Mouse (Mus musculus): ENCODE results near the gene Disc1. TPM values are rescaled to one million over a fixed set of nuclear protein-coding genes. Genes with fewer than 3 reads are reported as not detected.

The Disc1 gene
- polyA plus RNA-seq, 1 experiment from 2014 or later, result 2.7 TPM

DNA sequence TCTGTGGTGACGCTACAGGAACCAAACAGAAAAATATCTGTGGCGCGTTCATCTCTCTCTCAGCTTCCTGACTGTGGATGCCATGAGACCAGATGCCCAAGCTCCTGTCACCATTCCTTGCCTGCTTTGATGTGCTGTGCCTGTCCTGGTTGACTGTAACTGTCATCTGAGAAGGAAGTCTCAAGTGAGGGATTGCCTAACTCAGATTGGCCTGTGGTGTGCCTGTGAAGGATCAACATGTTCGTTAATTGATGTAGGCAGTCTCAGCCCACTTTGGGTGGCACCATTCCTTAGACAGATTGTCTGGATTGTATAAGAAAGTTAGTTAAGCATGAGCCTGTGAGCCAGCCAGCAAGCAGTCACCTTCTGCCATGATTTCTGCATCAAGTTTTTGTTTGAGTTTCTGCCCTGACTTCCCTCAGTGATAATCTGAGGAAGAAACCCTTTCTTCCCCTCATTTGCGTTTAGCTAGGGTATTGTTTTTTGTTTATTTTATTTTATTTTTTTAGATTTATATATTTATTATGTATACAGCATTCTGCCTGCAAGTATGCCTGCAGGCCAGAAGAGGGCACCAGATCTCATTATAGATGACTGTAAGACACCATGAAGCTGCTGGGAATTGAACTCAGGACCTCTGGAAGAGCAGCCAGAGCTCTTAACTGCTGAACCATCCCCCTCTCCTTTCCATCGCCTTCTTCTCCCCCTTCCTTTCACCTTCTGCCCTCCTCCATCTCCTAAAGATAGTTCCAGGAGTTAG lies 14.3 kb downstream of the Disc1 start:
- Histone ChIP-seq H3K36me3 (no peaks in the 10 kb centered on the region), H3K4me1 (replicated peaks) (peaks cover 23% of the 10 kb centered on the region), H3K27ac (peak overlapping the region; percentile 79), H3K4me3 (no peak overlapping the region), H3K9ac (no peak overlapping the region), H3K27me3 (no peaks in the 10 kb centered on the region), H3K9me3 (replicated peaks) (no peaks in the 10 kb centered on the region), H3K4me2 (no peak overlapping the region)
- 79% methylated on average over 6 of the region's 6 CpGs for WGBS
- no peak for ATAC-seq (replicated peaks; ENCODE audit: insufficient number of reproducible peaks, insufficient read depth, low FRiP score, low read depth)

- no peak overlapping the region for H3K4me3 ChIP-seq
- no peaks in the 10 kb centered on the region for H3K27me3 ChIP-seq
- no peak overlapping the region for H3K27ac ChIP-seq
- ATAC-seq (replicated peaks; ENCODE audit: insufficient number of reproducible peaks, insufficient read depth, low FRiP score, low read depth), result no peak
- WGBS, result 76% methylated on average over 7 of the region's 7 CpGs
- H3K9ac ChIP-seq, result no peak overlapping the region
- H3K4me1 ChIP-seq (replicated peaks), result peaks cover 26% of the 10 kb centered on the region
- no peak overlapping the region for H3K4me2 ChIP-seq
- no peaks in the 10 kb centered on the region for H3K9me3 ChIP-seq (replicated peaks)
- H3K36me3 ChIP-seq, result no peaks in the 10 kb centered on the region
Observed at GRCm38 (mm10) chr8:125069304-125069703, 15.3 kb downstream of the Disc1 start.

GRCm38 (mm10) chr8:125069733-125070132 lies 15.7 kb downstream of the Disc1 start:
- whole genome bisulfite sequencing, result 57% methylated on average over 6 of the region's 6 CpGs
- Histone ChIP-seq H3K27me3 (no peaks in the 10 kb centered on the region), H3K4me1 (replicated peaks) (peaks cover 26% of the 10 kb centered on the region), H3K9me3 (replicated peaks) (no peaks in the 10 kb centered on the region), H3K9ac (no peak overlapping the region), H3K4me3 (no peak overlapping the region), H3K27ac (no peak overlapping the region), H3K4me2 (no peak overlapping the region), H3K36me3 (no peaks in the 10 kb centered on the region)
- no peak for ATAC-seq (replicated peaks; ENCODE audit: insufficient number of reproducible peaks, insufficient read depth, low FRiP score, low read depth)

- Histone ChIP-seq H3K4me2 (no peak overlapping the region), H3K27ac (no peak overlapping the region), H3K27me3 (no peaks in the 10 kb centered on the region), H3K4me3 (no peak overlapping the region), H3K4me1 (replicated peaks) (peaks cover 28% of the 10 kb centered on the region), H3K9me3 (replicated peaks) (no peaks in the 10 kb centered on the region), H3K9ac (no peak overlapping the region), H3K36me3 (no peaks in the 10 kb centered on the region)
- WGBS, result 93% methylated on average over 10 of the region's 10 CpGs
- ATAC-seq (replicated peaks; ENCODE audit: insufficient number of reproducible peaks, insufficient read depth, low FRiP score, low read depth), result no peak
Observed at GRCm38 (mm10) chr8:125074141-125074540, 20.1 kb downstream of the Disc1 start.

DNA sequence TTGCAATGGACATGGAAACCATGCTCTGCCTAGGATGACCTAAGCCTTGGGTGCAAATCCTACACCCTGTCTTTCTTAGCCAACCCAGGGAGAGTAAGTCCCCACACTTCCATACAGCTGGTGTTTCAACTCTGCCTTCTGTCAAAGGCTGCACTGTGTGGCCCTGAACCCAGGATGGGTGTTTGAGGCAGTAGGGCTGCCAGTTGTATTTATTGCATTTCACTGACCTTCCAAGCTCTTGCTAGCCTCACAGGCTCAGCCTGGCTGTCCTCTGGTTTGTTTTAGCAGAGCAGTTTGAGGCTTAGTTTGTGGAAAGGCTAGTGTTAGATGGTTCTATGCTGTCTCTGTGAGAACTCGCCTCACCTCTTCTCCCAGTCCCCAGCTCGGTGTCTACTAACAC lies 20.6 kb downstream of the Disc1 start:
- Histone ChIP-seq H3K4me1 (replicated peaks) (peaks cover 28% of the 10 kb centered on the region), H3K4me3 (no peak overlapping the region), H3K36me3 (no peaks in the 10 kb centered on the region), H3K27me3 (no peaks in the 10 kb centered on the region), H3K9me3 (replicated peaks) (no peaks in the 10 kb centered on the region), H3K9ac (no peak overlapping the region), H3K27ac (no peak overlapping the region), H3K4me2 (no peak overlapping the region)
- WGBS, result 78% methylated on average over 2 of the region's 2 CpGs
- no peak for ATAC-seq (replicated peaks; ENCODE audit: insufficient number of reproducible peaks, insufficient read depth, low FRiP score, low read depth)

DNA sequence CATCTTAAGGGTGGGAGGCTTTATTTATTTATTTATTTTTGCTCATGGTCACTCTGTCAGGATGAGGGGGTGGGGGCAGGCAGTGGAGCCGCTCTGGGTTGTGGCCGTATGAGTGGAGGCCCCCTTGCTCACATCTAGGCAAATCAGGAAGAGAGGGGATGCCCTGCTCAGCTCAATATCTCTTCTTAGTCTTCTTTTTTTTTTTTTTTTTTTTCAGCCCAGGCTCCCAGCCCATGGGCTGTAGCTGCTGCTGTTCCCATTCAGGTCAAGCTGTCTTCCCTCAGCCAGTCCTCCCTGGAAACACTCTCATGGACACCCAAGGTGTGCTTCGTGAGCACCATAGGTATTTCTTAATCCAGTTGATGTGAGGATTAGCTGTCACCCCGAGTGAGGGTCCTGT lies 21.4 kb downstream of the Disc1 start:
- no peak overlapping the region for H3K27ac ChIP-seq
- peaks cover 28% of the 10 kb centered on the region for H3K4me1 ChIP-seq (replicated peaks)
- no peaks in the 10 kb centered on the region for H3K36me3 ChIP-seq
- H3K27me3 ChIP-seq, result no peaks in the 10 kb centered on the region
- H3K4me2 ChIP-seq, result no peak overlapping the region
- no peak for ATAC-seq (replicated peaks; ENCODE audit: insufficient number of reproducible peaks, insufficient read depth, low FRiP score, low read depth)
- H3K9ac ChIP-seq, result no peak overlapping the region
- H3K4me3 ChIP-seq, result no peak overlapping the region
- 75% methylated on average over 4 of the region's 4 CpGs for WGBS
- no peaks in the 10 kb centered on the region for H3K9me3 ChIP-seq (replicated peaks)

GRCm38 (mm10) chr8:125077326-125077725 lies 23.3 kb downstream of the Disc1 start:
- Histone ChIP-seq H3K4me3 (no peak overlapping the region), H3K4me1 (replicated peaks) (peaks cover 28% of the 10 kb centered on the region), H3K27me3 (no peaks in the 10 kb centered on the region), H3K36me3 (no peaks in the 10 kb centered on the region), H3K27ac (no peak overlapping the region), H3K9ac (no peak overlapping the region), H3K4me2 (no peak overlapping the region), H3K9me3 (replicated peaks) (no peaks in the 10 kb centered on the region)
- ATAC-seq (replicated peaks; ENCODE audit: insufficient number of reproducible peaks, insufficient read depth, low FRiP score, low read depth), result no peak
- 70% methylated on average over 8 of the region's 8 CpGs for WGBS

GRCm38 (mm10) chr8:125078771-125079384 lies 24.9 kb downstream of the Disc1 start:
- Histone ChIP-seq H3K9ac (no peak overlapping the region), H3K4me2 (no peak overlapping the region), H3K9me3 (replicated peaks) (no peaks in the 10 kb centered on the region), H3K4me3 (no peak overlapping the region), H3K4me1 (replicated peaks) (peaks cover 27% of the 10 kb centered on the region), H3K27ac (no peak overlapping the region), H3K27me3 (no peaks in the 10 kb centered on the region), H3K36me3 (no peaks in the 10 kb centered on the region)
- ATAC-seq (replicated peaks; ENCODE audit: insufficient number of reproducible peaks, insufficient read depth, low FRiP score, low read depth), result no peak
- WGBS, result 50% methylated on average over 9 of the region's 9 CpGs

DNA sequence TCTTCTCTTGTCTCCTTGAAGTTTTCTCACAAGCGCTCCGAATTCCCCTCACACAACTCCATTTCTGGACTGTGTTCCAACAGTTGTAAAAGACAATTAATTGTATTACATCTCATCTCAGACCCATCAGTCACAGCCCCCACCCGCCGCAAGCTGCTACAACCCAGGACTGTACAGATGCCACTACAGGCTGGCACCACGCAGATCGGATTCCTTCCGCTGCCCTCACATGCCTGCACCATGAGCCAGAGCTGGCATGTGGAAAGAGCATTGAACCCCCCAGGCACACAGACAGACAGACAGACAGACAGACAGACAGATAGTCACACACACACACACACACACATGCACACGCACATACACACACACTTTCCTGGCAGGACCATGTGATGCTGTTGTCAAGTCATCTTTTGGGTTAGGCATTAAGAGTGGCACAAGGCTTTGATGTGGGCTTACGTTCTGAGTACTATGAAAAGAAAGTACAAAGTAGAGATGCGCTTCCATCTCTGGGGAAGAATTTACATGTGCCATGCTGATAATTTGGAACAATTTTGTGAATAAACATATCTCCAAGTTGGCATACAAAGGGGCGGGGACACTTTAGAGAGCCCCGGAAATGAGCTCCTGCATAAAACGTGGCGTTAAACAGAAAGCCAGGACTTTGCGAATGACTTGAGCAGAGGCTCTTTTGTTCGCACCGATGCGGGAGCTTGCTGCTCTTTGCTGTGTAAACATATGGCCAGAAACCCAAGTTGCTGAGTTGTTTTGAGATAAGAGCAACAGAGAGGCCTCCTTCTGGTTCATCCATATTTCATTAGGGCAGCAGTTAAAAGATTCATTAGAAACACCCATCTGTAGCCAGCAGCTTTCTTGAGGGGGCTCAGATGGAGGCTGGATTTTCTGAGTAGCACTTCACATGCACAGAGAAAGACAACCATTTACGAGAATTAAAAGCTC lies 26.7 kb downstream of the Disc1 start:
- Histone ChIP-seq H3K27me3 (no peaks in the 10 kb centered on the region), H3K9me3 (replicated peaks) (no peaks in the 10 kb centered on the region), H3K27ac (no peak overlapping the region), H3K4me2 (no peak overlapping the region), H3K4me1 (replicated peaks) (peaks cover 35% of the 10 kb centered on the region), H3K36me3 (no peaks in the 10 kb centered on the region), H3K9ac (no peak overlapping the region), H3K4me3 (no peak overlapping the region)
- WGBS, result 72% methylated on average over 19 of the region's 19 CpGs
- ATAC-seq (replicated peaks; ENCODE audit: insufficient number of reproducible peaks, insufficient read depth, low FRiP score, low read depth), result no peak

- Histone ChIP-seq H3K4me1 (replicated peaks) (peaks cover 20% of the 10 kb centered on the region), H3K9ac (no peak overlapping the region), H3K4me3 (no peak overlapping the region), H3K27ac (peak overlapping the region; percentile 79), H3K4me2 (no peak overlapping the region), H3K36me3 (no peaks in the 10 kb centered on the region), H3K9me3 (replicated peaks) (no peaks in the 10 kb centered on the region), H3K27me3 (no peaks in the 10 kb centered on the region)
- no peak for ATAC-seq (replicated peaks; ENCODE audit: insufficient number of reproducible peaks, insufficient read depth, low FRiP score, low read depth)
- 11% methylated on average over 4 of the region's 4 CpGs for WGBS
Observed at GRCm38 (mm10) chr8:125083746-125084145, 29.8 kb downstream of the Disc1 start.

GRCm38 (mm10) chr8:125084523-125084922 lies 30.5 kb downstream of the Disc1 start:
- no peak overlapping the region for H3K4me2 ChIP-seq
- no peaks in the 10 kb centered on the region for H3K9me3 ChIP-seq (replicated peaks)
- H3K9ac ChIP-seq, result no peak overlapping the region
- no peak for ATAC-seq (replicated peaks; ENCODE audit: insufficient number of reproducible peaks, insufficient read depth, low FRiP score, low read depth)
- H3K4me3 ChIP-seq, result no peak overlapping the region
- no peaks in the 10 kb centered on the region for H3K27me3 ChIP-seq
- no peaks in the 10 kb centered on the region for H3K36me3 ChIP-seq
- 80% methylated on average over 7 of the region's 7 CpGs for whole genome bisulfite sequencing
- H3K27ac ChIP-seq, result 0 out of 2 replicates have a peak overlapping the region, but pooled peaks have one; percentile 16
- peaks cover 16% of the 10 kb centered on the region for H3K4me1 ChIP-seq (replicated peaks)

Measured in heart, embryonic 15.5 days (tissue).